Mouse (Mus musculus): Measurements from ENCODE around the gene Ptgfrn. TPM values are rescaled to one million over a fixed set of nuclear protein-coding genes. Genes with fewer than 3 reads are reported as not detected.

Ptgfrn gene
- total RNA-seq, 2 experiments from 2014 or later: 10.4 to 11.0 TPM

GRCm38 (mm10) chr3:101132981-101133380 is 22.9 kb upstream of the Ptgfrn start:
- H3K27ac ChIP-seq: no peak overlapping the region
- TF ChIP-seq CTCF (conservative IDR thresholded peaks at IDR 0.05): no peak
- H3K4me3 ChIP-seq: no peak overlapping the region
- no peak for DNase-seq (ENCODE audit: low spot score in 2 of 2)

- H3K27ac ChIP-seq: no peak overlapping the region
- no peak overlapping the region for H3K4me3 ChIP-seq
- no peak for TF ChIP-seq CTCF (conservative IDR thresholded peaks at IDR 0.05)
- no peak for DNase-seq (ENCODE audit: low spot score in 2 of 2)
Observed at GRCm38 (mm10) chr3:101131772-101132171, 21.7 kb upstream of the Ptgfrn start.

- H3K27ac ChIP-seq: no peak overlapping the region
- no peak overlapping the region for H3K4me3 ChIP-seq
- no peak for TF ChIP-seq CTCF (conservative IDR thresholded peaks at IDR 0.05)
- DNase-seq (ENCODE audit: low spot score in 2 of 2): no peak
Observed at GRCm38 (mm10) chr3:101130526-101130925, 20.4 kb upstream of the Ptgfrn start.

- no peak for DNase-seq (ENCODE audit: low spot score in 2 of 2)
- no peak overlapping the region for H3K4me3 ChIP-seq
- no peak overlapping the region for H3K27ac ChIP-seq
- no peak for TF ChIP-seq CTCF (conservative IDR thresholded peaks at IDR 0.05)
Observed at GRCm38 (mm10) chr3:101129620-101130019, 19.5 kb upstream of the Ptgfrn start.

GRCm38 (mm10) chr3:101129090-101129489 is 19.0 kb upstream of the Ptgfrn start:
- TF ChIP-seq CTCF (conservative IDR thresholded peaks at IDR 0.05): no peak
- DNase-seq (ENCODE audit: low spot score in 2 of 2): no peak
- no peak overlapping the region for H3K4me3 ChIP-seq
- no peak overlapping the region for H3K27ac ChIP-seq

GRCm38 (mm10) chr3:101127766-101128165 is 17.7 kb upstream of the Ptgfrn start:
- no peak overlapping the region for H3K27ac ChIP-seq
- TF ChIP-seq CTCF (conservative IDR thresholded peaks at IDR 0.05): no peak
- no peak for DNase-seq (ENCODE audit: low spot score in 2 of 2)

GRCm38 (mm10) chr3:101124716-101125115 is 14.6 kb upstream of the Ptgfrn start:
- TF ChIP-seq CTCF (conservative IDR thresholded peaks at IDR 0.05): no peak

More at GRCm38 (mm10) chr3:101127766-101128165, 17.7 kb upstream of the Ptgfrn start:
- H3K4me3 ChIP-seq: no peak overlapping the region

GRCm38 (mm10) chr3:101122479-101122878 is 12.4 kb upstream of the Ptgfrn start:
- TF ChIP-seq CTCF (conservative IDR thresholded peaks at IDR 0.05): no peak
- DNase-seq (ENCODE audit: low spot score in 2 of 2): no peak
- Histone ChIP-seq H3K27ac (no peak overlapping the region), H3K4me3 (no peak overlapping the region)

More at GRCm38 (mm10) chr3:101124716-101125115, 14.6 kb upstream of the Ptgfrn start:
- H3K27ac ChIP-seq: no peak overlapping the region
- DNase-seq (ENCODE audit: low spot score in 2 of 2): no peak
- H3K4me3 ChIP-seq: no peak overlapping the region

GRCm38 (mm10) chr3:101117774-101118173 is 7.7 kb upstream of the Ptgfrn start:
- Histone ChIP-seq H3K27ac (no peak overlapping the region), H3K4me3 (no peak overlapping the region)
- no peak for DNase-seq (ENCODE audit: low spot score in 2 of 2)
- TF ChIP-seq CTCF (conservative IDR thresholded peaks at IDR 0.05): no peak

- H3K4me3 ChIP-seq: no peak overlapping the region
- H3K27ac ChIP-seq: no peak overlapping the region
- TF ChIP-seq CTCF (conservative IDR thresholded peaks at IDR 0.05): no peak
- DNase-seq (ENCODE audit: low spot score in 2 of 2): no peak
Observed at GRCm38 (mm10) chr3:101117386-101117749, 7.3 kb upstream of the Ptgfrn start.

- peak in 1 of 2 experiments; percentile 25 for DNase-seq (ENCODE audit: low spot score in 2 of 2)
- Histone ChIP-seq H3K4me3 (no peak overlapping the region), H3K27ac (no peak overlapping the region)
- TF ChIP-seq CTCF (conservative IDR thresholded peaks at IDR 0.05): no peak
Observed at GRCm38 (mm10) chr3:101116431-101117385, 6.6 kb upstream of the Ptgfrn start.

GRCm38 (mm10) chr3:101112518-101112894 is 2.4 kb upstream of the Ptgfrn start:
- no peak overlapping the region for H3K27ac ChIP-seq
- TF ChIP-seq CTCF (conservative IDR thresholded peaks at IDR 0.05): no peak

GRCm38 (mm10) chr3:101111848-101112517 is 1.9 kb upstream of the Ptgfrn start:
- no peak for TF ChIP-seq CTCF (conservative IDR thresholded peaks at IDR 0.05)
- no peak overlapping the region for H3K27ac ChIP-seq
- no peak for DNase-seq (ENCODE audit: low spot score in 2 of 2)
- no peak overlapping the region for H3K4me3 ChIP-seq

More at GRCm38 (mm10) chr3:101112518-101112894, 2.4 kb upstream of the Ptgfrn start:
- no peak for DNase-seq (ENCODE audit: low spot score in 2 of 2)
- no peak overlapping the region for H3K4me3 ChIP-seq

Data from layer of hippocampus, adult 2 months (tissue).